Mouse (Mus musculus) hindbrain, embryonic 13.5 days (tissue): ENCODE measurements around the gene Khdc1b. TPM values are rescaled to one million over a fixed set of nuclear protein-coding genes. Genes with fewer than 3 reads are reported as not detected.
"Not testable (repeated sequence)": the region's sequence is repeated elsewhere in the genome, so short reads cannot be mapped to it uniquely, and the experiment has no call there.

ENCODE experiments used
- ATAC-seq: fragments of 200-750 bp; cut with Nextera tagmentation; 2 replicates; pipeline ENCODE4 v1.8.0; 2017; ENCODE audit warnings: moderate TSS enrichment; ENCODE audit not compliant: low FRiP score
- H3K27ac ChIP-seq: fragments of 300-500 bp; sonication (generic); 2 replicates; pipeline ENCODE4 v1.5.1; 2015; ENCODE audit warnings: inconsistent platforms, mild to moderate bottlenecking, moderate library complexity
- H3K27me3 ChIP-seq: fragments of 300-500 bp; sonication (generic); 2 replicates; pipeline ENCODE4 v1.6.1; 2015; ENCODE audit warnings: mild to moderate bottlenecking, inconsistent platforms
- H3K36me3 ChIP-seq: fragments of 300-500 bp; sonication (generic); 2 replicates; pipeline ENCODE4 v1.6.1; 2015; ENCODE audit warnings: mild to moderate bottlenecking, inconsistent platforms
- H3K4me1 ChIP-seq: fragments of 300-500 bp; sonication (generic); replicated peaks from 2 replicates; pipeline ENCODE4 v1.6.1; 2015; ENCODE audit warnings: inconsistent platforms
- H3K4me2 ChIP-seq: fragments of 300-500 bp; sonication (generic); 2 replicates; pipeline ENCODE4 v1.6.1; 2015; ENCODE audit warnings: inconsistent platforms, mild to moderate bottlenecking, moderate library complexity
- H3K4me3 ChIP-seq: fragments of 300-500 bp; sonication (generic); 2 replicates; pipeline ENCODE4 v1.5.1; 2015; ENCODE audit warnings: mild to moderate bottlenecking, inconsistent platforms
- H3K9ac ChIP-seq: fragments of 300-500 bp; sonication (generic); 2 replicates; pipeline ENCODE4 v1.6.1; 2015; ENCODE audit warnings: mild to moderate bottlenecking, inconsistent platforms
- H3K9me3 ChIP-seq: fragments of 300-500 bp; sonication (generic); 2 replicates; pipeline ENCODE4 v1.6.1; 2016; ENCODE audit warnings: inconsistent platforms
- WGBS: fragments of 180-500 bp; shearing (Covaris S2); methylation state at CpG from one replicate; pipeline ENCODE4 v1.1.7; 2015; 5-methylcytosine and 5-hydroxymethylcytosine counted together
- polyA plus RNA-seq: library from polyadenylated mRNA; unstranded; fragments of >200 nt; fragmentation: Nextera tagmentation; extraction: Ambion mirVana; gene quantifications from 2 replicates; pipeline ENCODE4 v1.2.1, GENCODE M21; 2015

Khdc1b gene
- polyA plus RNA-seq: 0.08 TPM in 1 of 2 replicates, not detected in the other

DNA sequence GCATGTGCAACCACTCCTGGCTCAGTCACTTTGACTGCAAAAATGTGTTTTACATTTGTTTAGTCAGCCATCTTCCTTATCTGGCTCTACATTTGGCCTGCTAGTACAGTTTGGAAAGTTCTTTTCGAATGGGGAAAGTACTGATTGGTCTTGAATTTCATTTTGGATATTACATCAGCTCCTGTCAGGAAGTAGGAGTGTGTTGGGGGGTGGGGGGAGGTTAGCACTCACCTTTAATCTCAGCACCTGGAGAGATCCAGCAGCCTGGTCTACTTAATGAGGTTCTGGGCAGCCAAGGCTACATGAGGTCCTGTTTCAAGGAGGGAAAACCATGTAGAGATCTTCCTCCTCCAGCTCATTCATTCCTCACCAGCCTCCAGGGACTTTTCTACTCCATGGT, at the start of gene Khdc1b:
TSS of gene Khdc1b (plus strand) at position 301 of the 400 bp plus-strand sequence.
- Histone ChIP-seq H3K27ac (no peak within 1 kb of the TSS), H3K4me2 (no peak within 1 kb of the TSS), H3K27me3 (no peaks in the 10 kb centered on the region), H3K4me1 (no peaks in the 10 kb centered on the region), H3K36me3 (no peaks in the 10 kb centered on the region), H3K9ac (no peak within 1 kb of the TSS), H3K4me3 (no peak within 1 kb of the TSS), H3K9me3 (no peaks in the 10 kb centered on the region)
- 97% methylated on average over 1 of the region's 1 CpGs for WGBS
- ATAC-seq: no peak

- Histone ChIP-seq H3K9me3 (no peaks in the 10 kb centered on the region), H3K27me3 (no peaks in the 10 kb centered on the region), H3K9ac (no peak overlapping the region), H3K4me3 (no peak overlapping the region), H3K36me3 (no peaks in the 10 kb centered on the region), H3K4me2 (no peak overlapping the region), H3K4me1 (no peaks in the 10 kb centered on the region), H3K27ac (no peak overlapping the region)
- no peak for ATAC-seq
These were observed 47.5 kb upstream of the Khdc1b start for GRCm38 (mm10) chr1:21335836-21336235.

- H3K4me1 ChIP-seq: no peaks in the 10 kb centered on the region
- no peaks in the 10 kb centered on the region for H3K27me3 ChIP-seq
- no peak overlapping the region for H3K27ac ChIP-seq
- no peak overlapping the region for H3K4me3 ChIP-seq
- H3K4me2 ChIP-seq: no peak overlapping the region
- no peak for ATAC-seq
- H3K36me3 ChIP-seq: no peaks in the 10 kb centered on the region
- H3K9ac ChIP-seq: no peak overlapping the region
- H3K9me3 ChIP-seq: no peaks in the 10 kb centered on the region
- 97% methylated on average over 1 of the region's 1 CpGs for WGBS
These were observed 42.6 kb upstream of the Khdc1b start for GRCm38 (mm10) chr1:21340745-21341144.

DNA sequence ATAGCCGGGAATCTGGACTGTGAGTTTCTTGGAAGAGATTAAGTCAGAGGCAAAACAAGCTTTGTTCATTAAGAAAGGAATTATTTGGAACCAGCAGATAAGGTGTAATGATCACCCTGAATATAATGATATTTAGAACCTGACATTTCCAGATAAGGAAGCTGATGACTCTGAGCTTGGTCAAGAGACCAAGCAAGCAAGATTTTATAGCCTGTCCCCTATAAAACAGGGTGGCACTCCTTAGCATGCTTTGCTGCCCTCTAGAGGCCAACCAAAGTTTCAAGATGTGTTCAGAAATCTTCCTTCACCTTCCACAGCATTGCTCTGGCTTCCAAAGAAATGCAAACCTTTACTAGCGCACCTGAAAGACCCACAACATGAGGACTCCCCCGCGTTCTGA, 39.1 kb upstream of the Khdc1b start:
- no peaks in the 10 kb centered on the region for H3K27me3 ChIP-seq
- no peak overlapping the region for H3K9ac ChIP-seq
- H3K4me1 ChIP-seq: no peaks in the 10 kb centered on the region
- no peaks in the 10 kb centered on the region for H3K9me3 ChIP-seq
- WGBS: 58% methylated on average over 4 of the region's 4 CpGs
- no peaks in the 10 kb centered on the region for H3K36me3 ChIP-seq
- H3K4me3 ChIP-seq: no peak overlapping the region
- ATAC-seq: peak; percentile 81
- H3K4me2 ChIP-seq: no peak overlapping the region
- H3K27ac ChIP-seq: no peak overlapping the region

DNA sequence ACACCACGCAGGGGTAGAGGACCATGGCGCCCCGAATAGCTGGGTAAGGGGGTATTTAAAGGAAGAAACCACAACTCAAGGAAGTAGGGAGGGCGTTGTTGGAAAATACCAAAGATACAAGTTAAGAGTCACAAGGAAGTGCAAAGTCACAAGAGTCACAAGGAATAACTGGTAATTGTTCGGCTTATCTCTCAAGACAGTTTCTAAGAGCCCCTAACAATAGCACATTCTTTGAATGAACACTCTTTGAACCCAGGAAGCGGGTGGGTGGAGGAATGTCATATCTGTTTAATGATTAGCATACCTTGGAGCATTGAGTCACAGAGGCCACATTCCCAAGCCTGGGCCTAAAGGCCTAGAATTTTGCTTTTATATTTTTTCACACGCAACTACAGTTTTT, 38.6 kb upstream of the Khdc1b start:
- not testable (repeated sequence) for H3K36me3 ChIP-seq, H3K9me3 ChIP-seq, H3K4me2 ChIP-seq, H3K4me3 ChIP-seq, ATAC-seq, H3K27ac ChIP-seq, H3K9ac ChIP-seq, H3K4me1 ChIP-seq, H3K27me3 ChIP-seq
- 90% methylated on average over 7 of the region's 7 CpGs for WGBS

- Histone ChIP-seq H3K4me2 (no peak within 1 kb of the TSS), H3K27ac (no peak within 1 kb of the TSS), H3K36me3 (no peaks in the 10 kb centered on the region), H3K9me3 (no peaks in the 10 kb centered on the region), H3K4me1 (no peaks in the 10 kb centered on the region), H3K9ac (no peak within 1 kb of the TSS), H3K4me3 (no peak within 1 kb of the TSS), H3K27me3 (no peaks in the 10 kb centered on the region)
- WGBS: 74% methylated on average over 2 of the region's 2 CpGs
- ATAC-seq: no peak
These were observed 34.0 kb upstream of the Khdc1b start, which contains the start of gene Khdc1a for GRCm38 (mm10) chr1:21349341-21349740. Gene Khdc1a, plus strand, starts transcription at chr1:21349641.

DNA sequence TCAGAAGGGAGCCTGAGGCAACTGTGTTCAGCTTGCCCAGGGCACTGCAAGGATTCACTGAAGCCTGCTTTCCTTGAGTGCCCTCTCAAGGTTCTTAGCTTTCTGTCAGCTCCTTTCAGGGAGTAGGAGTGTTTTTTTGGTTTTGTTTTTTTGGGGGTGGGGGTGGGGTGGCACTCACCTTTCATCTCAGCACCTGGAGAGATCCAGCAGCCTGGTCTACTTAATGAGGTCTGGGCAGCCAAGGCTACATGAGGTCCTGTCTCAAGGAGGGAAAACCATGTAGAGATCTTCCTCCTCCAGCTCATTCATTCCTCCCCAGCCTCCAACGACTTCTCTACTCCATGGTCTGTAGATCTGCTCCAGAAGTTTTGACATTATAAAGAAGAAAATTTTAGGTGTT, 15.3 kb upstream of the Khdc1b start, which contains the start of gene Khdc1c:
TSS of gene Khdc1c (plus strand) at position 301 of the 400 bp plus-strand sequence.
- not testable (repeated sequence) for H3K36me3 ChIP-seq, H3K4me2 ChIP-seq, H3K27me3 ChIP-seq, ATAC-seq, H3K9ac ChIP-seq, H3K9me3 ChIP-seq, H3K4me1 ChIP-seq, H3K4me3 ChIP-seq, H3K27ac ChIP-seq
- 64% methylated on average over 1 of the region's 1 CpGs for WGBS

DNA sequence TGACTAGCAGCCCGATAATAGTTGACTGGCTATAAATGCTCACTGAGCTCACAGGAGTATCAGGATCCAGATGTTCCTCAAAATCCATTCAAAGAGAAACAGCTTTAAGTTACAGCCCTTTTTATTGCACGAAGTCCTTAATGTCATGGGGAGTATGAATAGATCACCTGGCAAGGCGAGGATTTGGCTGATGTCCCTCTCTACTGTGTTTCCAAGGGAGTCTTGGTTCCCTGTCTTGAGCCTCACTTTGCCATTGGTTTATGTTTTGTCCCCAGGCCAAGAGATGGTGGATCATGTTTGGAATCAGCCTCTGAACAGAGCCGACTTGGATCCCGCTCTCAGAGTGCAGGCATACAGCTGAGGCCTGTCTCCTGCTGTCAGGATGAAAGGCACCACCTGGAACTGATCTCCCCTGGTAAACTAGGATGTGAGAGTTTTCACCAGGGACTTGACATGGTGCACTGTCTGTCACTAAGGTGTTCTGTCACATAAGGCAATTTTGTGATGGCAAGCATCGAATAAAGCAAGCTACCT, 7.8 kb downstream of the Khdc1b start:
- Histone ChIP-seq H3K9me3 (no peaks in the 10 kb centered on the region), H3K27me3 (no peaks in the 10 kb centered on the region), H3K4me3 (no peak overlapping the region), H3K36me3 (no peaks in the 10 kb centered on the region), H3K9ac (no peak overlapping the region), H3K4me1 (no peaks in the 10 kb centered on the region), H3K27ac (no peak overlapping the region), H3K4me2 (no peak overlapping the region)
- no peak for ATAC-seq
- 84% methylated on average over 6 of the region's 6 CpGs for WGBS

- H3K9ac ChIP-seq: no peak overlapping the region
- no peaks in the 10 kb centered on the region for H3K9me3 ChIP-seq
- no peaks in the 10 kb centered on the region for H3K4me1 ChIP-seq
- H3K4me3 ChIP-seq: no peak overlapping the region
- no peaks in the 10 kb centered on the region for H3K36me3 ChIP-seq
- no peak overlapping the region for H3K27ac ChIP-seq
- no peak for ATAC-seq
- H3K27me3 ChIP-seq: no peaks in the 10 kb centered on the region
- WGBS: 84% methylated on average over 8 of the region's 8 CpGs
- no peak overlapping the region for H3K4me2 ChIP-seq
These were observed 19.4 kb downstream of the Khdc1b start for GRCm38 (mm10) chr1:21402804-21403203.

DNA sequence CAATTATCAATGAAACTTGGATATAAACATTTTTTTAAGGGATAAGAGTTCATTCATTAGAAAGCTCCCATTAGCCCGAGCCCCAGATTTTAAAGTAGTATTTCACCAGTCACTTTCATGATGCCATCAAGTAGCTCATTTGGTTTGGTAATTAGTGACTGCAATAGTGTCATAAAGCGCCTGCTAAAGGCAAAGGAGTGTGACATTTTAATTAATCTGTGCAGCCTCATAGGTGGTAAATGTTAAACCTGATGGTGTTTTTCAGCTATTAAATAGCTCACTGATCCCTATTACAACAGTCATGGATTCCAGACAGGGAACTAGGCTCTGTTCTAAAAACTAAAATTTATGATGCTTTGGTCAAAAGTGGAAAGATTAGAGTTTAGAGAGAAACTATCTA, 23.9 kb downstream of the Khdc1b start:
- WGBS: 53% methylated on average over 2 of the region's 2 CpGs
- ATAC-seq: no peak
- no peak overlapping the region for H3K4me3 ChIP-seq
- H3K27me3 ChIP-seq: no peaks in the 10 kb centered on the region
- no peak overlapping the region for H3K9ac ChIP-seq
- H3K4me2 ChIP-seq: no peak overlapping the region
- H3K9me3 ChIP-seq: no peaks in the 10 kb centered on the region
- H3K27ac ChIP-seq: no peak overlapping the region
- H3K36me3 ChIP-seq: no peaks in the 10 kb centered on the region
- peaks cover 8% of the 10 kb centered on the region; the same call in 1 of the 2 replicates for H3K4me1 ChIP-seq

DNA sequence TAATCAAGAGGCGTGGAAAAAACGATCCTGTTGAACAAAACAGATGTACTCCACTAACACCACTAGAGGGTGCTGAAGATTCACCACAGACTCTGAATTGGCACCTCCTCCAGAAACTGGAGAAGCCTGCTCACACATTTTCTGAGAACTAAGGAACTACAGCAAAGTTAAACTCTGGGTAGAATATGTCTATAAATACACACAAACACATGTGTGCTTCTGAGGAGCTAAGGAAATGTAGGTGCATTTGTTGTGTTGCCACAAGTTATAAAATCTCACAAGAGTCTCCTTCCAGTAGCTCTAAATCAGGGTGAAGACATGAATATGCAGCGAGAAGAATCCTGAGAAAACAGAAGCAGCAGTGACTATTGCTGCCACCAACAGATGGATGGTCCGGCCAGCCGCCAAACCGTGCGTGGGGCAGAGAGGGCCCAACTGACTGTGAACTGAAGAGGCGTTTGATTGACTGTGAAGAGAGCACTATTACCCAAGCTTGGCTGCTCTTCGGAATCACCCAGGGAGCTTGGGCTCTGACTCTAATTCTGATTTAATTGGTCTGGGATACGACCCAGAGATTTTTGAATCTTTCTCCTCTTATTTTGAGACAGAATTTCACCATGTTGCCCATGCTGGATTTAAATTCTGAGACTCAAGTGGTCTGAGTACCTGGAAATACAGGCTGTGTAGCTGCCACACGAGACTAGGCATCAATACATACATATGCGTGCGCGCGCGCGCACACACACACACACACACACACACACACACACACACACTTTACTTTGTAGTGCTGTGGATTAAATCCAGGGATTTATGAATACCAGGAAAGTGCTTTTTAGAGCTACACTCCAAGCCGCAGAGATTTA, 28.2 kb downstream of the Khdc1b start:
- peak; percentile 92 for ATAC-seq
- Histone ChIP-seq H3K27ac (no peak overlapping the region), H3K4me2 (no peak overlapping the region), H3K4me1 (peaks cover 8% of the 10 kb centered on the region; the same call in 1 of the 2 replicates), H3K9ac (no peak overlapping the region), H3K36me3 (no peaks in the 10 kb centered on the region), H3K27me3 (no peaks in the 10 kb centered on the region), H3K9me3 (no peaks in the 10 kb centered on the region), H3K4me3 (no peak overlapping the region)
- 53% methylated on average over 18 of the region's 18 CpGs for WGBS

DNA sequence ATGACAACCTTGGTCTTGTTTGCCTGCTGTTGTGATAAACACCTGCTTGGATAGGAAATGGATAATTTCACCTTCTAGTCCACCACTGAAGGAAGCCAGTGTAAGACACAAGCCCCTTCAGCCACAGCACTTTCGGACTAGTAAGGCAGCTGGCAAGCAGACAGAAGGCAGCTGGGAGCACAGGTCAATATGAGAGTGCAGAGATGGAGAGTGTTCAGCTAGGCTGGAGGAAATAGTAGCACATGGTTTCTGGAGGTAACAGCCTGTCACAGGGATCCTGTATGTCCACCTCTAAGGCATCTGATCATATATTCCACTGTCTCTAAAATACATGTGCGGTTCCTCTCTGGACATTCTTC, 28.8 kb downstream of the Khdc1b start:
- Histone ChIP-seq H3K36me3 (no peaks in the 10 kb centered on the region), H3K4me1 (peaks cover 8% of the 10 kb centered on the region; the same call in 1 of the 2 replicates), H3K9me3 (no peaks in the 10 kb centered on the region), H3K9ac (no peak overlapping the region), H3K4me3 (no peak overlapping the region), H3K27ac (no peak overlapping the region), H3K27me3 (no peaks in the 10 kb centered on the region), H3K4me2 (no peak overlapping the region)
- ATAC-seq: 0 out of 2 replicates have a peak, but pooled peaks have one; percentile 1
- WGBS: 88% methylated on average over 2 of the region's 2 CpGs

DNA sequence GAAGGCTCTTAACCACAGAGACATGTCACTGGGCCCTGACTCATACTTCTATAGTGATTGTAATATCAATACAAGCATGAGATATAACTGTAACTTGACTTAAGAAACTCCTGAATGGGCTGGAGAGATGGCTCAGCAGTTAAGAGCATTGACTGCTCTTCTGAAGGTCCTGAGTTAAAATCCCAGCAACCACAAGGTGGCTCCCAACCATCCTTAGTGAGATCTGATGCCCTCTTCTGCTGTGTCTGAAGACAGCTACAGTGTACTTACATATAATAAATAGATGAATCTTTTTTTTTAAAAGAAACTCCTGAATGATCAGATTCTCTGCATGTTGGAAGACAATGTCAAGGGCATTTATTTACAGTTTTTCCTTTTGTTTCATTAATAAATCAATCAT, 36.0 kb downstream of the Khdc1b start:
- H3K4me1 ChIP-seq: no peaks in the 10 kb centered on the region
- no peak overlapping the region for H3K4me3 ChIP-seq
- no peak overlapping the region for H3K9ac ChIP-seq
- no peak overlapping the region for H3K4me2 ChIP-seq
- no peaks in the 10 kb centered on the region for H3K36me3 ChIP-seq
- no peak overlapping the region for H3K27ac ChIP-seq
- H3K27me3 ChIP-seq: no peaks in the 10 kb centered on the region
- no peak for ATAC-seq
- H3K9me3 ChIP-seq: no peaks in the 10 kb centered on the region
